Mouse (Mus musculus): ENCODE results near the gene Snx7. TPM values are rescaled to one million over a fixed set of nuclear protein-coding genes. Genes with fewer than 3 reads are reported as not detected.

Snx7 gene
- polyA plus RNA-seq, 1 experiment, result 22.7 TPM

DNA sequence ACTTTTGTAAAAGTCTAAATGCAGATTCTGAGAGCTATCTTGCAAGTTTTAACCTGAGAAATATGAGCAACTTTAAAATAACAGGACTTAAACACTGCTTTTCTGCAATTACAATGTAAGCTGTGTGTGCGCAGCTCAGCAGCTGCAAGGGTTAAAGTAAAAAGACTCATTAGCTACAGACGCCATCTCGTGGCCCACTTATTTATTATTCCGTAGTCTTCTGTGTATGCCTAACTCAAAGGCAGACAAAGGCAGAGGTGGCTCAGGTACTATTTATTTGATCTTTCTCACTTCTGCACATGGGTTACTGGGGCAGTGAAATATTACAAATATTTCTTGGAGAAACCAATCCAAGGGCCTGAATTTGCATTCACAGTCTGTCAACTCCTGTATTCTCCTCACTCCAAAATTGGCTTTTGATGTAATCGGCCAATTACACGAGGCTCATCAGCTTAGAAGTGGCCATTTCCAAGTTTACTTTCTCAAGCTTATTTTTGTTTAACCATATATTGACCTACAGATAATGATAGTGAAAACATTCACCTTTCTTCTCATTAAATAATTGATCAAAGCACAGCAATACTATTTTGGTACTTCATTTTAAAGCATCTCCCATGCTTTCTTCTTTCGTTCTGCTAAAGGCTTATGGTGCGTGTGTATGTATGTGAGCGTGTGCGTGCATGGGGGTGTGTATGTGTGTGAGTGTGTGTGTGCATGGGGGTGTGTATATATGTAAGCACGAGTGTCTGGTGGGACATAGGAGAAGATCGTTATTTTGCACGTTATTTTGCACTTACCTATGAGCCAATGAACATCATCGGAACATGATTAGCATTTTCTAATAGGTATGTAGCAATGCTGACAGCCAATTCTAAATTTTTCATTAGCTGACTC is 79.7 kb downstream of the Snx7 start:
- Histone ChIP-seq H3K4me3 (ENCODE audit: insufficient read depth, poor library complexity, severe bottlenecking) (no peak overlapping the region), H3K79me2 (ENCODE audit: control insufficient read depth, insufficient read depth) (no peaks in the 10 kb centered on the region), H3K79me3 (ENCODE audit: low read depth) (no peaks in the 10 kb centered on the region), H3K36me3 (ENCODE audit: control insufficient read depth, insufficient read depth) (no peaks in the 10 kb centered on the region), H3K27me3 (ENCODE audit: control insufficient read depth, insufficient read depth, insufficient read length) (no peaks in the 10 kb centered on the region), H3ac (ENCODE audit: control insufficient read depth, insufficient read length, low read depth) (no peak overlapping the region)
- TF ChIP-seq MYOG (IDR thresholded peaks at IDR 0.05; ENCODE audit: control insufficient read depth, extremely low read depth, insufficient read length) (no peak), CTCF (IDR thresholded peaks at IDR 0.05; ENCODE audit: control insufficient read depth, insufficient read depth, insufficient read length) (no peak), CEBPB (IDR thresholded peaks at IDR 0.05; ENCODE audit: low read depth) (no peak)

DNA sequence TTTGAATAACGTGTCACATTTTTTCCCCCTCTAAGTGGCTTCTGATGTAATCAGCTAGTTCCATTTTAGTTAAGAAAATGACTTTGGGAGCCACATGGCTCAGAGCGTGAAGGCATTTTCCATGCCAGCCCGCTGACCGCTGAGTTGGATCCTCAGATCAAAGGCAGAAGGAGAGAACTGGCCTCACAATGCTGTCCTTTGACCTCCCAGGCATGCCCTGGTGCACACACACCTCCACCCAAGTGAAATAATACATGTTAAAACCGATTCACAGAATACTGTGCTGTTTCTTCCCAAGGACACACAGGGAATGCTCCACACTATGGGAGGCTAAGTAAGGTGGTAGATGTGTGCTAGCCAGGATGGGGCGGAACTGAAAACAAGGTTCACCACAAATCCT is 81.5 kb downstream of the Snx7 start:
- no peak overlapping the region for H3K4me3 ChIP-seq (ENCODE audit: insufficient read depth, poor library complexity, severe bottlenecking)
- no peak for TF ChIP-seq FOSL1 (IDR thresholded peaks at IDR 0.05; ENCODE audit: insufficient read depth, low read length, poor library complexity, severe bottlenecking)
- TF ChIP-seq MYOG (IDR thresholded peaks at IDR 0.05; ENCODE audit: control insufficient read depth, extremely low read depth, insufficient read length), result no peak
- TF ChIP-seq USF1 (IDR thresholded peaks at IDR 0.05; ENCODE audit: low read depth), result no peak
- TF ChIP-seq MAX (IDR thresholded peaks at IDR 0.05), result no peak
- no peak overlapping the region for H3ac ChIP-seq (ENCODE audit: control insufficient read depth, insufficient read length, low read depth)
- H3K36me3 ChIP-seq (ENCODE audit: control insufficient read depth, insufficient read depth), result no peaks in the 10 kb centered on the region
- no peaks in the 10 kb centered on the region for H3K79me3 ChIP-seq (ENCODE audit: low read depth)
- no peaks in the 10 kb centered on the region for H3K27me3 ChIP-seq (ENCODE audit: control insufficient read depth, insufficient read depth, insufficient read length)
- H3K79me2 ChIP-seq (ENCODE audit: control insufficient read depth, insufficient read depth), result no peaks in the 10 kb centered on the region

DNA sequence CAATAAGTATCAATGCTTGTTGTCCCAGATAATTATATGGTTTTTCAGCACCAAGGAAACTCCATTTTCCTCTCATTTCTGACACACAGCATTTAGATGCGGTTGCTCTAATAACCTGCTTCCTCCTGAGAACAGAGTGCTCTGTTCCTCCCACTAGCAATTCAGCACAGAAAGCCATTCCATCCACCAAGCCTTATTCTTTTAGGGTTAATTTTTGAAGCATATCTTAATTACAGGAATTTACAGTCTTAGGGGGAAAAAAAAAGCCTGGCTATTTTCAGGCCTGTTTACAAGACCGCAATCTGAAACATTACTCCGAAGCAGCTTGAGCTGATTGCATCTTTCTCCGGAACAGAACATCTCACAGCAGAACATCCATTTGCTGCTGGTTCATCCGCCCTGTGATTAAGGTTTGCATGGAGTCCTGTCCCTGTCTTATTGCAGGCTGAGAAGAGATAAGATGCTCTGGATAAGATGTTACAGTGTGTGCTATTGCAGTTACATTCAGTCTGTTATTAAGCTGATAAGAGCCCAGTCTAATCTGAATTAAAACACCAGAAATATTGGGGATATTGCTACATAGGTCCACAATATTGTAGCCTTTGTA is 116.5 kb downstream of the Snx7 start:
- no peak for TF ChIP-seq CTCF (IDR thresholded peaks at IDR 0.05; ENCODE audit: control insufficient read depth, insufficient read depth, insufficient read length)
- no peak for TF ChIP-seq USF1 (IDR thresholded peaks at IDR 0.05; ENCODE audit: low read depth)
- no peak for TF ChIP-seq MYOD1 (IDR thresholded peaks at IDR 0.05; ENCODE audit: control insufficient read depth, insufficient read length, low read depth)
- no peak for TF ChIP-seq MYOG (IDR thresholded peaks at IDR 0.05; ENCODE audit: control insufficient read depth, extremely low read depth, insufficient read length)
- TF ChIP-seq FOSL1 (IDR thresholded peaks at IDR 0.05; ENCODE audit: insufficient read depth, low read length, poor library complexity, severe bottlenecking), result no peak
- TF ChIP-seq CEBPB (IDR thresholded peaks at IDR 0.05; ENCODE audit: low read depth), result no peak
- TF ChIP-seq MAX (IDR thresholded peaks at IDR 0.05), result no peak
- no peaks in the 10 kb centered on the region for H3K36me3 ChIP-seq (ENCODE audit: control insufficient read depth, insufficient read depth)
- no peaks in the 10 kb centered on the region for H3K79me3 ChIP-seq (ENCODE audit: low read depth)
- no peaks in the 10 kb centered on the region for H3K27me3 ChIP-seq (ENCODE audit: control insufficient read depth, insufficient read depth, insufficient read length)
- no peaks in the 10 kb centered on the region for H3K79me2 ChIP-seq (ENCODE audit: control insufficient read depth, insufficient read depth)
- no peak overlapping the region for H3K4me3 ChIP-seq (ENCODE audit: insufficient read depth, poor library complexity, severe bottlenecking)
- H3ac ChIP-seq (ENCODE audit: control insufficient read depth, insufficient read length, low read depth), result no peak overlapping the region

DNA sequence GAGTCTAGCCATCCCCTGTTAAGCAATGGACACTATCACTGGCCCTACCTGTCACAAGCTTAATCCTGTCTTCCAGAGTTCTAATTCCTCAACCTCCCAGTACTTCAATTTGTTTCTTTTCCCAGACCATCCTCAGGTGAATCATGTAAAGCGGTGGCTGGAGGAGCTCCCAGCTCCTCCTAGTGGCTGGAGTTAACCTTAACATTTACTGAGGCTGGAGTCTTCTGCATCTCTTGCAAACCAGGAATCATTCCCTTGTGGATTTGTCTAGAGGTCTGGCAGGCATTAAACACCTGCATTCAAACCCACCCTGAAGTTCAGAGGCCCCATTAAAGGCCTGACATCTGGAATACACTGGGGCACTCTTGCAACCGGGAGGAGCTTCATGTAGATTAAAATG is 117.1 kb downstream of the Snx7 start:
- no peaks in the 10 kb centered on the region for H3K27me3 ChIP-seq (ENCODE audit: control insufficient read depth, insufficient read depth, insufficient read length)
- H3K79me3 ChIP-seq (ENCODE audit: low read depth), result no peaks in the 10 kb centered on the region
- no peak overlapping the region for H3K4me3 ChIP-seq (ENCODE audit: insufficient read depth, poor library complexity, severe bottlenecking)
- TF ChIP-seq CTCF (IDR thresholded peaks at IDR 0.05; ENCODE audit: control insufficient read depth, insufficient read depth, insufficient read length), result no peak
- TF ChIP-seq CEBPB (IDR thresholded peaks at IDR 0.05; ENCODE audit: low read depth), result no peak
- no peak for TF ChIP-seq MAX (IDR thresholded peaks at IDR 0.05)
- no peak for TF ChIP-seq MYOG (IDR thresholded peaks at IDR 0.05; ENCODE audit: control insufficient read depth, extremely low read depth, insufficient read length)
- TF ChIP-seq FOSL1 (IDR thresholded peaks at IDR 0.05; ENCODE audit: insufficient read depth, low read length, poor library complexity, severe bottlenecking), result no peak
- TF ChIP-seq USF1 (IDR thresholded peaks at IDR 0.05; ENCODE audit: low read depth), result no peak
- TF ChIP-seq MYOD1 (IDR thresholded peaks at IDR 0.05; ENCODE audit: control insufficient read depth, insufficient read length, low read depth), result no peak
- H3K36me3 ChIP-seq (ENCODE audit: control insufficient read depth, insufficient read depth), result no peaks in the 10 kb centered on the region
- H3K79me2 ChIP-seq (ENCODE audit: control insufficient read depth, insufficient read depth), result no peaks in the 10 kb centered on the region
- no peak overlapping the region for H3ac ChIP-seq (ENCODE audit: control insufficient read depth, insufficient read length, low read depth)

DNA sequence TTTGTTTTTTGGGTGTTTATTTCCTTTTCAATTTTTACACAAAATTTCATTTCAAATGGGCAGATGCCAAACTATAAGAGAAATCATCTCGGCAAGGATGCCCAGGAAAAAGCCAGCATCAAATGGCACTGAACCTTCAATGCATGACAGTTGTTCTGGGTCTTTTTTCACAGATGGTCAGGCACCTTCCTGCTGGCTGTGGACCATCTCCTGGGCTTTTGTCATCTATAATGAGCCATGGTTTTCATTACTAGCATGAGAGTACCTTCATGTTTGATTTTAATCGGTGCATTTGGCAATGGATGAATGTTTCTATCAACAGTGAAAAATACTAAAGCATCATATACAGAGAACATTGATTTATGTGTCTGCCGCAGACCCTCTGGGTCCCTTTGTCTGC is 119.5 kb downstream of the Snx7 start:
- Histone ChIP-seq H3K79me2 (ENCODE audit: control insufficient read depth, insufficient read depth) (no peaks in the 10 kb centered on the region), H3K79me3 (ENCODE audit: low read depth) (no peaks in the 10 kb centered on the region), H3K36me3 (ENCODE audit: control insufficient read depth, insufficient read depth) (no peaks in the 10 kb centered on the region), H3K27me3 (ENCODE audit: control insufficient read depth, insufficient read depth, insufficient read length) (no peaks in the 10 kb centered on the region), H3ac (ENCODE audit: control insufficient read depth, insufficient read length, low read depth) (no peak overlapping the region), H3K4me3 (ENCODE audit: insufficient read depth, poor library complexity, severe bottlenecking) (no peak overlapping the region)
- TF ChIP-seq CEBPB (IDR thresholded peaks at IDR 0.05; ENCODE audit: low read depth) (no peak), MYOG (IDR thresholded peaks at IDR 0.05; ENCODE audit: control insufficient read depth, extremely low read depth, insufficient read length) (no peak)

DNA sequence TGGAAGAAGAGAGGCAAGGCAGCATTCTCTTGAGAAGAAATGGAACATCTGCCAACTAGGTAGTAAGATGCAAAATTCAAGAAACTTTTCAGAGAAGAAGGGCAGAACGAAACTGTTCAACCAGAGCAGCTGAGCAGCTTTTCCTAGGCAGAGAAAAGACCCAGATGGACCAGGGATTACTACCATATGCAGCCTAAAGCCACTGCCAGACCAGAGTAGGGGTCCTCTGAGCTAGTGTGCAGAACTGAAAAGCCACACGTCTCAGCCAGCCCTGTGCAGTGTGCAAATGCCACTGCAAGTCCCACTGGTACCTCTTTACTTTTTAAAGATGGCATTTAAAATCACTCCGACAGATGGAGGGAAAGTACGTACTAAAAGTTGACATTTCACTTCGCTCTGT is 129.0 kb downstream of the Snx7 start:
- Histone ChIP-seq H3ac (ENCODE audit: control insufficient read depth, insufficient read length, low read depth) (no peak overlapping the region), H3K36me3 (ENCODE audit: control insufficient read depth, insufficient read depth) (no peaks in the 10 kb centered on the region), H3K79me2 (ENCODE audit: control insufficient read depth, insufficient read depth) (no peaks in the 10 kb centered on the region), H3K27me3 (ENCODE audit: control insufficient read depth, insufficient read depth, insufficient read length) (no peaks in the 10 kb centered on the region), H3K79me3 (ENCODE audit: low read depth) (no peaks in the 10 kb centered on the region), H3K4me3 (ENCODE audit: insufficient read depth, poor library complexity, severe bottlenecking) (no peak overlapping the region)
- TF ChIP-seq CEBPB (IDR thresholded peaks at IDR 0.05; ENCODE audit: low read depth) (no peak), CTCF (IDR thresholded peaks at IDR 0.05; ENCODE audit: control insufficient read depth, insufficient read depth, insufficient read length) (no peak), MAX (IDR thresholded peaks at IDR 0.05) (no peak), MYOG (IDR thresholded peaks at IDR 0.05; ENCODE audit: control insufficient read depth, extremely low read depth, insufficient read length) (no peak)
